Mouse (Mus musculus) testis, adult 2 months (tissue): ENCODE results near the gene Nubp2.

Source experiments
- CTCF ChIP-seq: fragments of 200-500 bp; IDR thresholded peaks from 2 replicates; pipeline ENCODE4 v1.5.1; 2012; ENCODE audit warnings: low read depth, mild to moderate bottlenecking, inconsistent platforms, low read length, moderate library complexity; ENCODE audit not compliant: control insufficient read depth, insufficient read depth, insufficient replicate concordance
- POLR2A ChIP-seq: fragments of 200-500 bp; IDR thresholded peaks from 2 replicates; pipeline ENCODE4 v1.6.1; 2012; ENCODE audit warnings: low read depth, mild to moderate bottlenecking, inconsistent platforms, low read length, moderate library complexity; ENCODE audit not compliant: control insufficient read depth

- TF ChIP-seq POLR2A, result 0 out of 2 replicates have a peak, but pooled peaks have one; percentile 8
- no peak for TF ChIP-seq CTCF
These were observed 26.1 kb downstream of the Nubp2 start for GRCm38 (mm10) chr17:24860076-24860475.
